Mouse (Mus musculus) erythroblast, embryonic 14.5 days (primary cell): ENCODE data around the gene Nsg2. TPM values are rescaled to one million over a fixed set of nuclear protein-coding genes. Genes with fewer than 3 reads are reported as not detected.
"Not testable (repeated sequence)": the region's sequence is repeated elsewhere in the genome, so short reads cannot be mapped to it uniquely, and the experiment has no call there.

Experiments used
- H3K27me3 ChIP-seq: 2 replicates; pipeline ENCODE4 v1.6.1; 2012; ENCODE audit warnings: inconsistent platforms; ENCODE audit not compliant: control insufficient read depth
- H3K36me3 ChIP-seq: 2 replicates; pipeline ENCODE4 v1.6.1; 2012; ENCODE audit warnings: mild to moderate bottlenecking, inconsistent platforms; ENCODE audit not compliant: control insufficient read depth
- H3K4me1 ChIP-seq: 2 replicates; pipeline ENCODE4 v1.6.1; 2012; ENCODE audit warnings: inconsistent platforms; ENCODE audit not compliant: control insufficient read depth
- H3K4me3 ChIP-seq: replicated peaks from 2 replicates; pipeline ENCODE3; 2012; ENCODE audit warnings: moderate library complexity, mild to moderate bottlenecking, inconsistent platforms
- H3K9me3 ChIP-seq: 2 replicates; pipeline ENCODE4 v1.6.1; 2012; ENCODE audit warnings: low read length, inconsistent platforms, mixed read lengths; ENCODE audit not compliant: control insufficient read depth
- GATA1 ChIP-seq: IDR thresholded peaks from 2 replicates; pipeline ENCODE4 v1.6.1; 2012; ENCODE audit warnings: low read length, inconsistent platforms, mixed read lengths
- TAL1 ChIP-seq: IDR thresholded peaks from 3 replicates; pipeline ENCODE4 v1.6.1; 2012; ENCODE audit warnings: low read length, inconsistent platforms, mixed read lengths
- polyA plus RNA-seq: library from polyadenylated mRNA; stranded (reverse); fragments of >175 nt; gene quantifications from 2 replicates; pipeline ENCODE4 v1.2.3, GENCODE M21; 2012

Gene Nsg2
- not detected in 2 replicates for polyA plus RNA-seq

DNA sequence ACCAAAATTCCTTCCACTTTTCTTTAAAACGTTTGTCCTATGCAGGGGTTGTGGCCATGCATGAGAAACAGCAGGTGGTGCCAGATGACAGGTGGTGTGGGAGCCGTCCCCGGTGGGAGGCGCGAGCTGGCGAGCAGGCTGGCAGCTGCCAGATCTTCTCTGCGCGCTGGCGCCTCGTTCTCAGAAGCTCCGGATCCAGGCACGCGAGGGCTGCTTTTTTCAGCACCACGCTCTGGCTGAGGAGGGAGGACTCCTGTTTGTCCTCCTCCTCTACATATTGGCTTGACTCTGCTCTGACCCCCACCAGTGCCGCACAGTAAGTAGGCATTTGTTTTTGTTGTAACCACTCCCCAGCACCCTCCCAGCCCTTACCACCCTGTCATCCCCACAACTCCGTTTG, at the start of gene Nsg2:
TSS of gene Nsg2 (plus strand) at position 183 of the 400 bp plus-strand sequence.
- no peaks in the 10 kb centered on the region for H3K36me3 ChIP-seq
- peaks cover 24% of the 10 kb centered on the region for H3K27me3 ChIP-seq
- H3K4me1 ChIP-seq: no peaks in the 10 kb centered on the region
- TF ChIP-seq GATA1 (no peak), TAL1 (no peak)
- no peak within 1 kb of the TSS for H3K4me3 ChIP-seq
- H3K9me3 ChIP-seq: no peaks in the 10 kb centered on the region

DNA sequence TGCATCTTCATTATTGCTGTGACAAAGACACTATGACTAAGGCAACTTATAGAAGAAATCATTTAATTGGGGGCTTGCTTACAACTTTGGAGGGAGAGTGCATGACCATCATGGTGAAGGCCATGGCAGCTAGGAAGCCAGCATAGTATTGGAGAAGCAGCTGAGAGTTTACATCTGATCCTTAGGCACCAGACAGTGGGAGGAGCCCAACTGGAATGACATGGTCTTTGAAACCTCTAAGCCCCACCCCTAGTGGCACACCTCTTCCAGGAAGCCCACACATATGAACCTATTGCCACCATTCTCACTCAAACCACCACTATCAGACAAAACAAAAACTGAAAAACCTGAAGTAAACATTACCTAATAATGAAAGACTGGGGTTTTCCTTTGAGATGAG, 40.2 kb upstream of the Nsg2 start:
- Histone ChIP-seq H3K27me3 (no peaks in the 10 kb centered on the region; the same call in 1 of the 2 replicates), H3K4me3 (no peak overlapping the region), H3K4me1 (no peaks in the 10 kb centered on the region), H3K36me3 (no peaks in the 10 kb centered on the region), H3K9me3 (no peaks in the 10 kb centered on the region)
- no peak for TF ChIP-seq GATA1
- TF ChIP-seq TAL1: no peak

DNA sequence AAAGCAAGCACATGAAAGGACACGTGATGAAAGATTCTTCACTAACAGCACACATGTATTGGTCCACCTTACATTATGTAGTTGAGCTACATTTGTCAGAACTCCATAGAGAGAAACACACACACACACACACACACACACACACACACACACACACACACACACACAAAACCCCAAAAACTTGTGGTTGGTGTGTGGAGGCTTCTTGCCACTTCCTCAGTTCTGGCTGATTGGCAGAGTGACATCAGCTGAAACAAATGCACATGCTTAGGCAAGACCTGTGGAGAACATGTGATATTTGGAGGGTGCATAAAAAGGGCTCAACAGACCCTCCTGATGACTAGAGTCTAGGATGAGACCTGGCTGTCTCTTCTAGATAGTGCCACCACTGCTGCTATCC, 36.3 kb upstream of the Nsg2 start:
- Histone ChIP-seq H3K36me3 (no peaks in the 10 kb centered on the region), H3K4me3 (no peak overlapping the region), H3K9me3 (no peaks in the 10 kb centered on the region), H3K27me3 (no peaks in the 10 kb centered on the region), H3K4me1 (no peaks in the 10 kb centered on the region)
- no peak for TF ChIP-seq TAL1
- TF ChIP-seq GATA1: no peak

DNA sequence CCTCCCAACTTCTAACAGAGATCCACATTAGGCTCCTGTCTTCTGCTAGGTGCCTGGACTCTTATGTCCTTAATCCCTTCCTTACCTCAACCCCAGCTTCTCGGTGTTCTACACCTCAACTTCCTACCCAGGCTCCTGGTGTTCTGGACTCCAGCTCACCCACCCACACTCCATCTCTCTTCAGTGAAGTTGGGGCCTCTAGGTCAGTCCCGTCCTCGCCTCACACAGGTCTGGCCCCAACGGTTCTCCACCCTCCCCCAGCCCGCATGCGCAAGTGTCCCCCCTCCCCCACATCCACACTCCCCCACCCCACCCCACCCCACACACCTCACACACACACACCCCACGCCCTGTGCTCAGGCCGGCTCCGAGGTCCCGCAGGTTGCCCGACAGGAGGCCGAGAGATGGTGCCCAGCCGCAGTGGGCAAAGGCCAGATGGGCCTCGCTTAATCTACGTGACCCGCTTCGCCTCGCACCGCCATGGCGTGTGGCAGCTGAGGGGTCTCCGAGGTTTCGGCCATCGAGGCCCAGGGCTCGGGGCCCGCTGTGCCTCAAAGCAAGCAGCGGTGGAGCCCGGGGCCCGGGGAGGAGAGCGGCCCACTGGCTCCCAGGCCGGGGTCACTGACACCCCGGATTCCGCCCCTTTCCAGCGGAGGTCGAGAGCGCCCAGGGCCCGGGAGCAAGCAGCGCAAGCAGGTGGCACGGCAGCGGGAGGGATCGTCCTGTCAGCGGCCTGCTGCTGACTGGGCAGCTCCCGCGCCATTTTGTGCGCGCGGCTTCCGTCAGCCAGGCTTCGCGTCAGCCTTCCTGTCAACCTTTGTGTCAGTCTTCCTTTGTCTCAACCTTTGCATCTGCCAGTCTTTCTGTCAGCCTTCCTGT, 34.8 kb upstream of the Nsg2 start, which contains the start of gene 4930524B15Rik:
TSS of gene 4930524B15Rik (plus strand) at position 337 of the 879 bp plus-strand sequence.
- Histone ChIP-seq H3K4me3 (peak within 1 kb of the TSS; percentile 17), H3K4me1 (no peaks in the 10 kb centered on the region), H3K27me3 (no peaks in the 10 kb centered on the region), H3K36me3 (no peaks in the 10 kb centered on the region), H3K9me3 (no peaks in the 10 kb centered on the region)
- TF ChIP-seq GATA1: no peak
- TF ChIP-seq TAL1: no peak

DNA sequence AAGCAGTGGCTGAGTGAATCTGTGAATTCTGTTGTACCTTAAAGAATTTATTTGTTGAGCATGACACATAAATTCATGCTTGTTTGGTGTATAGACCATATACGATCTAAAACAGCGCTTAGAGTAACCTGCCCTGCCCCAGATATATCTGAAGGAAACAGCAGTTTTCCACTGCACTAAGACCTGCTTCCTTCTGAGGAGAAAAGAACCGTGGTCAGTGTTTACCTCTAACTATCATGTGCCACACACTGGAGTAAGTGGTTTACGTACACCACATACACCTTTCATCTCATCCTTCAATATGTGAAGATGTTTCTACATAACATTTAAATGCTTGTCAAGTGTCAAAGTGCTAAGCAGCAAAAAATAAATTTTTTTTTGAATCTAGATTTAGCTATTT, 26.1 kb upstream of the Nsg2 start:
- Histone ChIP-seq H3K27me3 (no peaks in the 10 kb centered on the region), H3K36me3 (no peaks in the 10 kb centered on the region), H3K4me1 (no peaks in the 10 kb centered on the region), H3K4me3 (no peak overlapping the region), H3K9me3 (no peaks in the 10 kb centered on the region)
- TF ChIP-seq GATA1: no peak
- no peak for TF ChIP-seq TAL1

DNA sequence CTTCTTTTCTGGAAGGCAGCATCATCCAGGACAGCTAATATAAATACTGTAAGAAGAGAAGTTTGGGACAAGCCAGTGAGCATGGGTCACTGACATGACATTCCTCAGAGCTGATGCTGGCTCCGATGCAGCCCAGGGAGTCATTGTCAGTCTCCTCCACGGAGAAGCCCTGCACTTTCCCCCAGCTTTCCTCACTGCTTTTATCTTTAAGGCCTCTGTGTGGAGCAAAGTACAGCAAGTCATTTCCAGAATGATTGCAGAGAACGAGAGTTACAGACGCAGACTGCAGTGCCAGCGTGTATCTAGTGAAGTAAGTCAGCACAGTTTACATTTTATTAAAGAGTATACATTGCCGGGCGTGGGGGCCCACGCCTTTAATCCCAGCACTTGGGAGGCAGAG, 25.4 kb upstream of the Nsg2 start:
- Histone ChIP-seq H3K4me1 (no peaks in the 10 kb centered on the region), H3K4me3 (no peak overlapping the region), H3K27me3 (no peaks in the 10 kb centered on the region), H3K9me3 (no peaks in the 10 kb centered on the region), H3K36me3 (no peaks in the 10 kb centered on the region)
- TF ChIP-seq TAL1: no peak
- no peak for TF ChIP-seq GATA1

DNA sequence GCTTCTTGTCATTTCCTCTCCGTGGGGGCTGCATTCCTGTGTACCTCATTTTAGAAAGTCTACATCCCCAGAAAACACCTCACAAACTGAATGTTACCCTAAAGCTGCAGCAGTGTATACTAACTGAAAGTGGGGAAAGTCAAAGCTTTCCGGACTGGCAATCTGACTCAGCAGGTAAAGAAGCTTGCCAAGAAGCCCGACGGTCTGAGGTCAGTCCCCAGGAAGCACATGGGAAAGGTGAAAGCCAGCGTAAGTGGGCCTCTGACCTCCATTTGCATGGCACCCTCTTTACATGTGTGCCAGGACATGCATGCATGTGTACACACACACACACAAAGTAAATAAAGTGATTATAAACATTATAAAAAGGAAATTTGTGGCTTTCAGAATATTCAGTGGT, 24.6 kb upstream of the Nsg2 start:
- no peaks in the 10 kb centered on the region for H3K27me3 ChIP-seq
- H3K4me1 ChIP-seq: no peaks in the 10 kb centered on the region
- no peaks in the 10 kb centered on the region for H3K36me3 ChIP-seq
- H3K4me3 ChIP-seq: no peak overlapping the region
- TF ChIP-seq GATA1: no peak
- no peak for TF ChIP-seq TAL1
- H3K9me3 ChIP-seq: no peaks in the 10 kb centered on the region

DNA sequence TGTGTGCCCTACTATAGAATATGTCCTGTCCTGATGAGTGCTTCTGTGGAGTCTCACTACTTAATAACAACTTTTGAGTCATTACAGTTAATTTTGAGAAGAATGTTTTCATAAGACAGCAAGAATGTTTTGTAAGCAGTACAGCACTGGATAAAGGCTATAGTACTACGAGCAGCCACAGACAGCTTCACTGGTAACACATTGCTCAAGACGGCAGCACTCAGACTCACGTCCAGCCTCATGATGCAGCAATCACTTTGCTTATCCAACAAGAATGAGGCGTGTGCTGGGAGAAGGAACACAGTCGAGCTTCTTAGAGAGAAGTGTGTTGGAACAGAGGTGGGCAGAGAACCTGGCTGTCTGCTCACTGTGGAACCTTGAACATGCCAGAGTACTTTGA, 24.1 kb upstream of the Nsg2 start:
- Histone ChIP-seq H3K36me3 (no peaks in the 10 kb centered on the region), H3K4me3 (no peak overlapping the region), H3K4me1 (no peaks in the 10 kb centered on the region), H3K27me3 (no peaks in the 10 kb centered on the region), H3K9me3 (no peaks in the 10 kb centered on the region)
- TF ChIP-seq TAL1 (no peak), GATA1 (no peak)

DNA sequence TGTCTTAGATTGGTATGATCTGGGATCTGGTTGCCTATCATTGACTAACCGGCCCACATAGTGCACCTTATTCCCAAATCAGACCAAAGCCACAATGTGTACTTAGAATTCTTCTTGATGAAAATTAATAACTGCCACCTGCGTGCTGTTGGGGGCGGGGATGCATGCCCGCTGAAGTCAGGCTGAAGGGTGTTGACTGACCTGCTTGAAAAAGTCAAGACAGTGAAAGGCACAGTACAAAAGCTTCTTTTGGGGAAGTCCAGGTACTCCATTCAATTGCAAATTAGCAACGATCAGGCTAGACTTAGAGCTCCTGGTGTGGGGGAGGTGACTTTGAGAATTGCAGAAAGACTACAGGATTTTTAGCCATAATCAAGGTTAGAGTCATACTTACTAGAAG, 20.2 kb upstream of the Nsg2 start:
- H3K4me1 ChIP-seq, H3K4me3 ChIP-seq, H3K27me3 ChIP-seq, H3K36me3 ChIP-seq, H3K9me3 ChIP-seq: not testable (repeated sequence)

DNA sequence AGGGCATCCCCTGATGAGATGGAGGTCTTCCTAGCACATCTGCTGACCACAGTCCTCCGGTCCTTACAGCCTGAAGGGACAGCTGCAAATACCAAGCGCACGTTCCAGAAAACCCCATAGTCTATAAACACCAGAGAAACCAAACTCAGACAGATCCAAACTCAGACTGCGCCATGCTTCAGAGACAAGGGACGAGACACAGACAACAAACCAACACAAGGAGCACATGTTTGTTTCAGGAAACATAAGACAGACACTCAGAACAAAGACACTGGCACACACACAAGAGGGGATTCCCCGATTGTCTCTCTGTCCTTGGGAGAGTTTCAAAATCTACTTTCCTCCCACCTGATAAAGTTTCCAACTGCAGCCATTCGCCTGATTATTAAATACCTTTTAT, 18.4 kb upstream of the Nsg2 start:
- no peaks in the 10 kb centered on the region for H3K9me3 ChIP-seq
- H3K4me3 ChIP-seq: no peak overlapping the region
- no peaks in the 10 kb centered on the region for H3K36me3 ChIP-seq
- no peaks in the 10 kb centered on the region for H3K4me1 ChIP-seq
- no peaks in the 10 kb centered on the region for H3K27me3 ChIP-seq
- no peak for TF ChIP-seq GATA1
- TF ChIP-seq TAL1: no peak

DNA sequence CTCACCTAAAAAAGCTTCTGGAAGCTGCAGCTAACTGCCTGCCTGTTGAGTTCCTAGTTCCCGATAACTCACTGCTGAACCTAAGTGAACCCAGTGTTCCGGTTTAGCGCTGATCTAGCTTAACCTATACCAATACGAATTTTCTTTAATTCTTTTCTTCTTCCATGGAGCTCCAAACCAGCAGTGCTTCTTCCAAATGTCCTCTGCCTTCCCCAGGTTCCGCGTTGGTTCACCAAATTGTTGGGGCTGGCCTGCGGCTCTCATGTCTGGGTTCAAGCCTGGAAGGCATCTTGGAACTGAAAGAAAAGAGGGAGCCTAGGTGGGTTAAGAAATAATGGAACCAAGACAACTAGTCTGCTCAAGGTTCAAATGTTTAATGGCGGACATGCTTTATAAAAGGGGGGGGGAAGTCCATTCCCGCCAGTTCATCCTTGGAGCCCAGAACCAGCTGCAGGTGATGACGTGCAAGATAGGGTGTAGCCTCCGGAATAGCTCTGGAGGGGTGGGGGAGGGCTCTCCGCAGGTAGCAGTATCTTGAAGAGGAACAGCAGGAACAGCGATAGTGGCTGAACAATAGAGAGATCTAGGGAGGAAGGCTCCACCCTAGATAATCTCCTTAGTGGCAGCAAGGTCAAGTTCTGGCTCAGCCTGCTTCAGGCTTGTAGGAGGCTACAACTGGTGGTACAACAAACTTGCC, 17.9 kb upstream of the Nsg2 start:
- not testable (repeated sequence) for H3K36me3 ChIP-seq, H3K9me3 ChIP-seq, H3K27me3 ChIP-seq, H3K4me3 ChIP-seq, H3K4me1 ChIP-seq
